Mouse (Mus musculus) ovary, adult 2 months (tissue): Measurements from ENCODE around the gene Olfr715. TPM values are rescaled to one million over a fixed set of nuclear protein-coding genes. Genes with fewer than 3 reads are reported as not detected.

Source experiments
- polyA plus RNA-seq: library from polyadenylated mRNA; depleted of rRNA; stranded (reverse); fragments of >200 nt; gene quantifications from 2 replicates; pipeline ENCODE4 v1.2.3, GENCODE M21; 2012; rRNA removed

The Olfr715 gene
- polyA plus RNA-seq = not detected in 2 replicates

DNA sequence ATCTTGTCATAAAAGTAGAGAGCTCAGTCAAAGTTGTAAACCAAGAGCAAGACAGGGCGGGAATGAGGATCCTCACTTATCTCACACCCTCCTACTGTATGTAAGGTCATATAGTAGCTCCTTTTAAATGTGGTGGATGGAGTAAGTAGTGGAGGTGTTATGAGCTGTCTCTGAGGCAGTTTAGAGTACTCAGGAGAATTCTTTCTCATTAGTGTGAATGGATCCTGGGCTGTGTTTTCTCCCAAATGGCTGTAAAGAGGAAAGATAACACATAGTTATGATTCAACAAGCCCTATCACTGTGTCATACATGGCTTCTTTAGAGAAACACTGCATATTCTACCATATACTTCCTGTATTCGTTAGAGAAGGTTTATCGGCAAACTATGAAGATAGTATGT lies at the start of gene Olfr715:
TSS of gene Olfr715 (minus strand) at position 101 of the 400 bp plus-strand sequence.

DNA sequence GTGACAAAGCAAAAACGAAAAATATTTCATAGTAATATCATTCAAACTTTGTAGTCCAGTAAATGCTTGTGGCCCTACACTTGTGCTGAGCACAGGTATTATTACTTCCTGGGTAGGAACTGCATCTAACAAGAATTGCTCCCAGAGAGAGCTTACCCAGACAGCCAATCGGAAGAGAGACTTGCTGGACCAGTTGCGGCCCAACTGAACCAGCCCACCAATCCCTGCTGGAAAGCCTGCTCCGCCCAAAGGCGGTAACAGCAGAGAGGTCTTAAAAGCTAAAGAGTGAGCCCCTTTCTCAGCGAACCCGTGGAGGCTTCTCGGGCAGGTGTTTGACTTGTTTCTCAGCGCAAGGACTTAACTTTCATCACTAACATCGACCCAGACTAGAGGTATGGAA lies 35.8 kb upstream of the Olfr715 start, which contains the start of gene Nlrp14:
TSS of gene Nlrp14 (plus strand) at position 301 of the 400 bp plus-strand sequence.

DNA sequence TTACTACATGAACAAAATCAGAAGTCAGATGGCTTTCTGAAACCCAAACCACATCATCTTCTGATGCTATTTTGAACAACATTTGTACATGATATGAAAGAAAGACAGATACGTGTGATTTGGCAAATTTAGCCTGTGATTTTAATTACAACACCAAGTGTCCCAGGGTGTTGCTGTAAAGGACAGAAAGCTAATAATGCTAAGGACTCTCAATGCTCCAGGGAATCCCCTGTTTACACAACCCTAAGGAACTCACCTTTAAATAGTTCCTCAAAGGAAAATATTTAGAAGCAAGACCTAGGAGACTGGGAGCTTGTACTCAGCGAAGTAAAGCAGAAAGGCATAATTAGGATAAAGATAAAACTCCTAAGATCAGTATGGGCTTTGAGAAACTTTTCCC lies 7.1 kb upstream of the Olfr715 start, which contains the start of gene Olfr716:
TSS of gene Olfr716 (plus strand) at position 301 of the 400 bp plus-strand sequence.

DNA sequence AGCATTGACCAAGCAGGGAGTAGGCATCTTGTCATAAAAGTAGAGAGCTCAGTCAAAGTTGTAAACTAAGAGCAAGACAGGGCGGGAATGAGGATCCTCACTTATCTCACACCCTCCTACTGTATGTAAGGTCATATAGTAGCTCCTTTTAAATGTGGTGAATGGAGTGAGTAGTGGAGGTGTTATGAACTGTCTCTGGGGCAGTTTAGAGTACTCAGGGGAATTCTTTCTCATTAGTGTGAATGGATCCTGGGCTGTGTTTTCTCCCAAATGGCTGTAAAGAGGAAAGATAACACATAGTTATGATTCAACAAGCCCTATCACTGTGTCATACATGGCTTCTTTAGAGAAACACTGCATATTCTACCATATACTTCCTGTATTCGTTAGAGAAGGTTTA lies 20.6 kb downstream of the Olfr715 start, which contains the start of gene Olfr715b:
TSS of gene Olfr715b (minus strand) at position 101 of the 400 bp plus-strand sequence.

DNA sequence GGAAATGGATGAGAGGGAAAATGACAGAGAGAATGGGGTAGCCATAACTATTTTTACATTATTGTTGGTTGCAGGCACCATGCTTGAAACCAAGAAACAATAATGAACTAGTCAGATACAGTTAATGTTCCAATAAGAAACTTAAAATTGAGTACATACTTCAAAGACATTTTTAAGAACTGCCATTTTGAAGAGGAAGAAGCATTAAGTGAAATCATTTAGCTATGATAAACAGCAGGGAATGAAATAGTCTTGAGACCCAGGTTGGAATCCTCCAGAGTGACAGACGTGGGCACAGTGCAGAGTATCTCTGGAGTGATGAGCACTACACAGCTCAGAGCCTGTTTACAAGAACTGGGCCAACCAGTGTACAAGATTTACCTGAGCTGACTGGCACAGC lies 38.0 kb downstream of the Olfr715 start, which contains the start of gene Olfr17:
TSS of gene Olfr17 (plus strand) at position 301 of the 400 bp plus-strand sequence.

Other genes with a start within 250 kb of the Olfr715 start
- gene Olfr706, start 242.9 kb downstream of the Olfr715 start, polyA plus RNA-seq = not detected in 2 replicates
- gene Olfr707, start 229.8 kb downstream of the Olfr715 start, polyA plus RNA-seq = not detected in 2 replicates
- not detected in 2 replicates for gene Olfr1532-ps1, start 223.1 kb downstream of the Olfr715 start, polyA plus RNA-seq
- gene Olfr709-ps1, start 198.9 kb downstream of the Olfr715 start, polyA plus RNA-seq = not detected in 2 replicates
- not detected in 2 replicates for gene Olfr710, start 182.8 kb downstream of the Olfr715 start, polyA plus RNA-seq
- gene Olfr6, start 167.1 kb downstream of the Olfr715 start, polyA plus RNA-seq = not detected in 2 replicates
- not detected in 2 replicates for gene Olfr711, start 155.6 kb downstream of the Olfr715 start, polyA plus RNA-seq
- gene Olfr2, start 125.0 kb downstream of the Olfr715 start, polyA plus RNA-seq = not detected in 2 replicates
- gene Olfr713, start 99.9 kb downstream of the Olfr715 start, polyA plus RNA-seq = not detected in 2 replicates
- not detected in 2 replicates for gene Olfr714, start 60.1 kb downstream of the Olfr715 start, polyA plus RNA-seq
- gene Olfr17, start 37.9 kb downstream of the Olfr715 start, polyA plus RNA-seq = not detected in 2 replicates
- not detected in 2 replicates for gene Olfr715b, start 20.7 kb downstream of the Olfr715 start, polyA plus RNA-seq
- not detected in 2 replicates for gene Olfr716, start 7.2 kb upstream of the Olfr715 start, polyA plus RNA-seq
- gene Nlrp14, start 35.9 kb upstream of the Olfr715 start, polyA plus RNA-seq = 10.1 and 13.2 TPM in 2 replicates
- gene Rbmxl2, start 78.4 kb upstream of the Olfr715 start, polyA plus RNA-seq = 0.47 and 1.9 TPM in 2 replicates
- 0.62 and 1.0 TPM in 2 replicates for gene Syt9, start 239.6 kb upstream of the Olfr715 start, polyA plus RNA-seq